Mouse (Mus musculus) lung, adult 18-20 months (tissue): Measurements from ENCODE around the gene Spryd7.

Experiments
- DNase-seq, 2 experiments: peaks; one replicate each; pipeline ENCODE4 v3.0.0; 2022; ENCODE audit warnings: mixed read lengths in 2 of 2

The Spryd7 gene

GRCm38 (mm10) chr14:61535811-61536210, 20.9 kb downstream of the Spryd7 start:
- no peak for DNase-seq

GRCm38 (mm10) chr14:61530966-61531365, 25.7 kb downstream of the Spryd7 start:
- no peak for DNase-seq

GRCm38 (mm10) chr14:61530396-61530795, 26.3 kb downstream of the Spryd7 start:
- DNase-seq, result no peak

- DNase-seq, result no peak
These were observed 27.2 kb downstream of the Spryd7 start for GRCm38 (mm10) chr14:61529533-61529932.

GRCm38 (mm10) chr14:61526006-61526405, 30.7 kb downstream of the Spryd7 start:
- DNase-seq, result no peak

- DNase-seq, result no peak
These were observed 32.9 kb downstream of the Spryd7 start for GRCm38 (mm10) chr14:61523821-61524220.

- DNase-seq, result peak; percentile 25 to 32
These were observed 37.8 kb downstream of the Spryd7 start for GRCm38 (mm10) chr14:61518659-61519480.

- DNase-seq, result no peak
These were observed 39.9 kb downstream of the Spryd7 start for GRCm38 (mm10) chr14:61516471-61517426.

- DNase-seq, result no peak
These were observed 45.2 kb downstream of the Spryd7 start for GRCm38 (mm10) chr14:61511494-61511893.

- peak; percentile 52 to 69 for DNase-seq
These were observed 58.8 kb downstream of the Spryd7 start for GRCm38 (mm10) chr14:61497716-61498490.

GRCm38 (mm10) chr14:61493511-61494135, 63.1 kb downstream of the Spryd7 start:
- no peak for DNase-seq
